Mouse (Mus musculus): ENCODE data around the gene Aim2.

- TF ChIP-seq CTCF (IDR thresholded peaks at IDR 0.05; ENCODE audit: low read depth) (no peak), EP300 (IDR thresholded peaks at IDR 0.05; ENCODE audit: low read depth) (no peak)
Observed at GRCm38 (mm10) chr1:173349946-173350345, 733 bp upstream of the Aim2 start.
